Mouse (Mus musculus) cerebellum, adult 2 months (tissue): ENCODE measurements around the gene Hnrnpa3. TPM values are rescaled to one million over a fixed set of nuclear protein-coding genes. Genes with fewer than 3 reads are reported as not detected.

Experiments used
- DNase-seq, 2 experiments: peaks; one replicate each; pipeline ENCODE4 v3.0.0; 2021
- H3K27ac ChIP-seq: fragments of 200-500 bp; 2 replicates; pipeline ENCODE4 v1.5.1; 2012; ENCODE audit warnings: low read length, control low read depth, inconsistent platforms; ENCODE audit not compliant: insufficient read depth
- H3K27me3 ChIP-seq: fragments of 200-500 bp; 2 replicates; pipeline ENCODE4 v1.6.1; 2012; ENCODE audit warnings: inconsistent platforms, mild to moderate bottlenecking, low read length, moderate library complexity; ENCODE audit not compliant: control insufficient read depth, insufficient read depth
- H3K4me1 ChIP-seq: fragments of 200-500 bp; 2 replicates; pipeline ENCODE4 v1.6.1; 2011; ENCODE audit warnings: low read length; ENCODE audit not compliant: control insufficient read depth, insufficient read depth
- H3K4me3 ChIP-seq: fragments of 200-500 bp; replicated peaks from 2 replicates; pipeline ENCODE3; 2011; ENCODE audit warnings: mild to moderate bottlenecking, low read depth, low read length, control low read depth; ENCODE audit not compliant: insufficient read depth
- CTCF ChIP-seq: fragments of 200-500 bp; IDR thresholded peaks from 2 replicates; pipeline ENCODE4 v1.5.1; 2011; ENCODE audit warnings: low read depth, mild to moderate bottlenecking, control low read depth, low read length, moderate library complexity, borderline replicate concordance; ENCODE audit not compliant: insufficient read depth
- POLR2A ChIP-seq: fragments of 200-500 bp; IDR thresholded peaks from 2 replicates; pipeline ENCODE4 v1.6.1; 2011; ENCODE audit warnings: low read length, control low read depth, borderline replicate concordance; ENCODE audit not compliant: insufficient read depth
- WGBS: fragments of 180-500 bp; shearing (Covaris S2); methylation state at CpG from one replicate; pipeline ENCODE4 v1.1.7; 2018; 5-methylcytosine and 5-hydroxymethylcytosine counted together
- polyA plus RNA-seq: library from polyadenylated mRNA; depleted of rRNA; stranded (reverse); fragments of >200 nt; gene quantifications from 2 replicates; pipeline ENCODE4 v1.2.3, GENCODE M21; 2012

The Hnrnpa3 gene
- polyA plus RNA-seq, 1 experiment = 264 TPM

- H3K4me1 ChIP-seq = no peaks in the 10 kb centered on the region
Observed at GRCm38 (mm10) chr2:75698007-75698406, 38.9 kb downstream of the Hnrnpa3 start.

GRCm38 (mm10) chr2:75698874-75699273, 39.8 kb downstream of the Hnrnpa3 start:
- 70% methylated on average over 3 of the region's 3 CpGs for whole genome bisulfite sequencing
- Histone ChIP-seq H3K4me1 (no peaks in the 10 kb centered on the region), H3K4me3 (no peak overlapping the region), H3K27me3 (no peaks in the 10 kb centered on the region), H3K27ac (no peak overlapping the region)
- no peak for DNase-seq
- TF ChIP-seq POLR2A = no peak

More at GRCm38 (mm10) chr2:75698007-75698406, 38.9 kb downstream of the Hnrnpa3 start:
- no peaks in the 10 kb centered on the region for H3K27me3 ChIP-seq
- no peak overlapping the region for H3K27ac ChIP-seq
- TF ChIP-seq POLR2A = no peak
- no peak for TF ChIP-seq CTCF
- H3K4me3 ChIP-seq = no peak overlapping the region
- DNase-seq = no peak
- WGBS = 47% methylated on average over 4 of the region's 4 CpGs

GRCm38 (mm10) chr2:75700543-75700942, 41.5 kb downstream of the Hnrnpa3 start:
- no peak for DNase-seq
- Histone ChIP-seq H3K27me3 (peaks cover 3% of the 10 kb centered on the region; the same call in 1 of the 2 replicates), H3K27ac (no peak overlapping the region), H3K4me3 (no peak overlapping the region), H3K4me1 (no peaks in the 10 kb centered on the region)
- WGBS = 95% methylated on average over 3 of the region's 3 CpGs
- TF ChIP-seq POLR2A = no peak
- TF ChIP-seq CTCF = no peak

- TF ChIP-seq POLR2A = no peak
- no peak for TF ChIP-seq CTCF
- H3K27me3 ChIP-seq = peaks cover 3% of the 10 kb centered on the region; the same call in 1 of the 2 replicates
- H3K27ac ChIP-seq = no peak overlapping the region
- WGBS = 84% methylated on average over 3 of the region's 3 CpGs
- DNase-seq = no peak
- H3K4me3 ChIP-seq = no peak overlapping the region
- no peaks in the 10 kb centered on the region for H3K4me1 ChIP-seq
Observed at GRCm38 (mm10) chr2:75701207-75701606, 42.1 kb downstream of the Hnrnpa3 start.

GRCm38 (mm10) chr2:75701822-75702587, 42.9 kb downstream of the Hnrnpa3 start:
- DNase-seq = no peak
- H3K4me1 ChIP-seq = no peaks in the 10 kb centered on the region
- TF ChIP-seq POLR2A (no peak), CTCF (no peak)
- 89% methylated on average over 9 of the region's 9 CpGs for WGBS
- peaks cover 3% of the 10 kb centered on the region; the same call in 1 of the 2 replicates for H3K27me3 ChIP-seq
- H3K4me3 ChIP-seq = no peak overlapping the region
- no peak overlapping the region for H3K27ac ChIP-seq

GRCm38 (mm10) chr2:75702588-75702976, 43.5 kb downstream of the Hnrnpa3 start:
- no peak for DNase-seq
- Histone ChIP-seq H3K4me3 (no peak overlapping the region), H3K27me3 (peaks cover 3% of the 10 kb centered on the region; the same call in 1 of the 2 replicates), H3K4me1 (no peaks in the 10 kb centered on the region), H3K27ac (no peak overlapping the region)
- 57% methylated on average over 5 of the region's 5 CpGs for WGBS
- TF ChIP-seq POLR2A (no peak), CTCF (no peak)

- peak overlapping the region; percentile 52 for H3K4me3 ChIP-seq
- WGBS = 1% methylated on average over 62 of the region's 62 CpGs
- TF ChIP-seq CTCF (no peak), POLR2A (no peak)
Observed at GRCm38 (mm10) chr2:75703375-75704181, 44.5 kb downstream of the Hnrnpa3 start.

GRCm38 (mm10) chr2:75704234-75705161, 45.4 kb downstream of the Hnrnpa3 start, which contains the start of gene Nfe2l2:
Nfe2l2 (minus strand) TSS chr2:75704641.
- WGBS = 2% methylated on average over 58 of the region's 58 CpGs
- peak within 1 kb of the TSS; percentile 52 for H3K4me3 ChIP-seq
- peak within 1 kb of the TSS; percentile 44; the same call in 1 of the 2 replicates for H3K27ac ChIP-seq
- H3K4me1 ChIP-seq = no peaks in the 10 kb centered on the region
- TF ChIP-seq CTCF (no peak), POLR2A (no peak)
- DNase-seq = peak; percentile 66 to 74
- peaks cover 3% of the 10 kb centered on the region; the same call in 1 of the 2 replicates for H3K27me3 ChIP-seq

More at GRCm38 (mm10) chr2:75703375-75704181, 44.5 kb downstream of the Hnrnpa3 start:
- peaks cover 3% of the 10 kb centered on the region; the same call in 1 of the 2 replicates for H3K27me3 ChIP-seq
- H3K27ac ChIP-seq = peak overlapping the region; percentile 44; the same call in 1 of the 2 replicates
- peak; percentile 55 to 64 for DNase-seq
- no peaks in the 10 kb centered on the region for H3K4me1 ChIP-seq
